Mouse (Mus musculus): ENCODE measurements around the gene Grsf1. TPM values are rescaled to one million over a fixed set of nuclear protein-coding genes. Genes with fewer than 3 reads are reported as not detected.
A peak's percentile ranks its signal among the peaks of the same experiment; 100 is the strongest.

Gene Grsf1
- polyA plus RNA-seq (2012; rRNA removed) (46.4 and 55.3 TPM in 2 replicates), polyA plus RNA-seq (2014; fragmentation: Nextera tagmentation; extraction: Ambion mirVana) (63.2 and 63.9 TPM in 2 replicates)

GRCm38 (mm10) chr5:88675443-88676387 is at the start of gene Grsf1:
Gene Grsf1, minus strand, starts transcription at chr5:88676171.
- peak; percentile 89 for ATAC-seq (ENCODE audit: low FRiP score, low read depth)
- 5% methylated on average over 43 of the region's 127 CpGs for WGBS

GRCm38 (mm10) chr5:88724030-88724429 is 48.1 kb upstream of the Grsf1 start:
- no peak for DNase-seq (ENCODE audit: low spot score)
- WGBS = 74% methylated on average over 3 of the region's 3 CpGs
- peaks cover 15% of the 10 kb centered on the region for H3K4me1 ChIP-seq (ENCODE audit: control insufficient read depth, insufficient read depth, low read length)
- no peak for TF ChIP-seq POLR2A (IDR thresholded peaks at IDR 0.05; ENCODE audit: borderline replicate concordance, extremely low read depth, insufficient read depth, insufficient read length)
- no peak overlapping the region for H3K27ac ChIP-seq (replicated peaks; ENCODE audit: low read depth, low read length)
- no peaks in the 10 kb centered on the region for H3K27me3 ChIP-seq (ENCODE audit: control insufficient read depth, insufficient read depth, low read length)
- H3K9me3 ChIP-seq (ENCODE audit: control insufficient read depth, low read length) = no peaks in the 10 kb centered on the region
- ATAC-seq (ENCODE audit: low FRiP score, low read depth) = no peak
- no peak overlapping the region for H3K4me3 ChIP-seq (replicated peaks; ENCODE audit: low read length)
- H3K36me3 ChIP-seq (ENCODE audit: control insufficient read depth, insufficient read depth, low read length) = no peaks in the 10 kb centered on the region
- H3K4me2 ChIP-seq (replicated peaks; ENCODE audit: low read depth, low read length, severe bottlenecking) = no peak overlapping the region
- no peak overlapping the region for H3K9ac ChIP-seq (ENCODE audit: low read depth, low read length, severe bottlenecking)

More at GRCm38 (mm10) chr5:88675443-88676387, at the start of gene Grsf1:
- H3K36me3 ChIP-seq (ENCODE audit: control insufficient read depth, insufficient read depth, low read length) = peaks cover 19% of the 10 kb centered on the region
- H3K27ac ChIP-seq (replicated peaks; ENCODE audit: low read depth, low read length) = peak within 1 kb of the TSS; percentile 93
- TF ChIP-seq POLR2A (IDR thresholded peaks at IDR 0.05; ENCODE audit: borderline replicate concordance, extremely low read depth, insufficient read depth, insufficient read length) = peak; percentile 73
- peak within 1 kb of the TSS; percentile 95 for H3K4me3 ChIP-seq (replicated peaks; ENCODE audit: low read length)
- no peaks in the 10 kb centered on the region for H3K27me3 ChIP-seq (ENCODE audit: control insufficient read depth, insufficient read depth, low read length)
- DNase-seq (ENCODE audit: low spot score) = peak; percentile 88
- peak within 1 kb of the TSS; percentile 81 for H3K4me2 ChIP-seq (replicated peaks; ENCODE audit: low read depth, low read length, severe bottlenecking)
- H3K9ac ChIP-seq (ENCODE audit: low read depth, low read length, severe bottlenecking) = peak within 1 kb of the TSS; percentile 99
- H3K4me1 ChIP-seq (ENCODE audit: control insufficient read depth, insufficient read depth, low read length) = peaks cover 15% of the 10 kb centered on the region
- no peaks in the 10 kb centered on the region for H3K9me3 ChIP-seq (ENCODE audit: control insufficient read depth, low read length)

GRCm38 (mm10) chr5:88722213-88722600 is 46.2 kb upstream of the Grsf1 start:
- no peak for TF ChIP-seq POLR2A (IDR thresholded peaks at IDR 0.05; ENCODE audit: borderline replicate concordance, extremely low read depth, insufficient read depth, insufficient read length)
- no peaks in the 10 kb centered on the region for H3K9me3 ChIP-seq (ENCODE audit: control insufficient read depth, low read length)
- no peak for ATAC-seq (ENCODE audit: low FRiP score, low read depth)
- 22% methylated on average over 4 of the region's 4 CpGs for WGBS
- H3K9ac ChIP-seq (ENCODE audit: low read depth, low read length, severe bottlenecking) = peak overlapping the region; percentile 91
- H3K4me3 ChIP-seq (replicated peaks; ENCODE audit: low read length) = peak overlapping the region; percentile 97
- DNase-seq (ENCODE audit: low spot score) = no peak
- no peaks in the 10 kb centered on the region for H3K27me3 ChIP-seq (ENCODE audit: control insufficient read depth, insufficient read depth, low read length)
- peaks cover 15% of the 10 kb centered on the region for H3K4me1 ChIP-seq (ENCODE audit: control insufficient read depth, insufficient read depth, low read length)
- peak overlapping the region; percentile 85 for H3K4me2 ChIP-seq (replicated peaks; ENCODE audit: low read depth, low read length, severe bottlenecking)
- H3K36me3 ChIP-seq (ENCODE audit: control insufficient read depth, insufficient read depth, low read length) = no peaks in the 10 kb centered on the region
- H3K27ac ChIP-seq (replicated peaks; ENCODE audit: low read depth, low read length) = no peak overlapping the region

GRCm38 (mm10) chr5:88721565-88722212 is 45.7 kb upstream of the Grsf1 start:
- H3K9me3 ChIP-seq (ENCODE audit: control insufficient read depth, low read length) = no peaks in the 10 kb centered on the region
- no peak for TF ChIP-seq POLR2A (IDR thresholded peaks at IDR 0.05; ENCODE audit: borderline replicate concordance, extremely low read depth, insufficient read depth, insufficient read length)
- no peaks in the 10 kb centered on the region for H3K36me3 ChIP-seq (ENCODE audit: control insufficient read depth, insufficient read depth, low read length)
- peak overlapping the region; percentile 97 for H3K4me3 ChIP-seq (replicated peaks; ENCODE audit: low read length)
- peaks cover 15% of the 10 kb centered on the region for H3K4me1 ChIP-seq (ENCODE audit: control insufficient read depth, insufficient read depth, low read length)
- ATAC-seq (ENCODE audit: low FRiP score, low read depth) (no peak), DNase-seq (ENCODE audit: low spot score) (no peak)
- H3K4me2 ChIP-seq (replicated peaks; ENCODE audit: low read depth, low read length, severe bottlenecking) = peak overlapping the region; percentile 85
- H3K27me3 ChIP-seq (ENCODE audit: control insufficient read depth, insufficient read depth, low read length) = no peaks in the 10 kb centered on the region
- H3K9ac ChIP-seq (ENCODE audit: low read depth, low read length, severe bottlenecking) = peak overlapping the region; percentile 91
- WGBS = 2% methylated on average over 30 of the region's 31 CpGs
- no peak overlapping the region for H3K27ac ChIP-seq (replicated peaks; ENCODE audit: low read depth, low read length)

GRCm38 (mm10) chr5:88721003-88721475 is 45.1 kb upstream of the Grsf1 start:
- Histone ChIP-seq H3K4me1 (ENCODE audit: control insufficient read depth, insufficient read depth, low read length) (peaks cover 15% of the 10 kb centered on the region), H3K4me2 (replicated peaks; ENCODE audit: low read depth, low read length, severe bottlenecking) (peak overlapping the region; percentile 85), H3K9me3 (ENCODE audit: control insufficient read depth, low read length) (no peaks in the 10 kb centered on the region), H3K36me3 (ENCODE audit: control insufficient read depth, insufficient read depth, low read length) (no peaks in the 10 kb centered on the region), H3K27ac (replicated peaks; ENCODE audit: low read depth, low read length) (peak overlapping the region; percentile 87), H3K27me3 (ENCODE audit: control insufficient read depth, insufficient read depth, low read length) (no peaks in the 10 kb centered on the region), H3K4me3 (replicated peaks; ENCODE audit: low read length) (peak overlapping the region; percentile 97), H3K9ac (ENCODE audit: low read depth, low read length, severe bottlenecking) (peak overlapping the region; percentile 91)
- no peak for TF ChIP-seq POLR2A (IDR thresholded peaks at IDR 0.05; ENCODE audit: borderline replicate concordance, extremely low read depth, insufficient read depth, insufficient read length)
- DNase-seq (ENCODE audit: low spot score) (no peak), ATAC-seq (ENCODE audit: low FRiP score, low read depth) (peak; percentile 45)
- WGBS = 0% methylated on average over 30 of the region's 38 CpGs
